Mouse (Mus musculus) liver, embryonic 14.5 days (tissue): ENCODE data around the gene Casp3.

Experiments
- CTCF ChIP-seq: IDR thresholded peaks from 2 replicates; pipeline ENCODE4 v1.5.1; 2016; ENCODE audit warnings: antibody characterized with exemption, low read depth, control low read depth
- EP300 ChIP-seq: IDR thresholded peaks from 2 replicates; pipeline ENCODE4 v1.6.1; 2016; ENCODE audit warnings: antibody characterized with exemption, low read depth

DNA sequence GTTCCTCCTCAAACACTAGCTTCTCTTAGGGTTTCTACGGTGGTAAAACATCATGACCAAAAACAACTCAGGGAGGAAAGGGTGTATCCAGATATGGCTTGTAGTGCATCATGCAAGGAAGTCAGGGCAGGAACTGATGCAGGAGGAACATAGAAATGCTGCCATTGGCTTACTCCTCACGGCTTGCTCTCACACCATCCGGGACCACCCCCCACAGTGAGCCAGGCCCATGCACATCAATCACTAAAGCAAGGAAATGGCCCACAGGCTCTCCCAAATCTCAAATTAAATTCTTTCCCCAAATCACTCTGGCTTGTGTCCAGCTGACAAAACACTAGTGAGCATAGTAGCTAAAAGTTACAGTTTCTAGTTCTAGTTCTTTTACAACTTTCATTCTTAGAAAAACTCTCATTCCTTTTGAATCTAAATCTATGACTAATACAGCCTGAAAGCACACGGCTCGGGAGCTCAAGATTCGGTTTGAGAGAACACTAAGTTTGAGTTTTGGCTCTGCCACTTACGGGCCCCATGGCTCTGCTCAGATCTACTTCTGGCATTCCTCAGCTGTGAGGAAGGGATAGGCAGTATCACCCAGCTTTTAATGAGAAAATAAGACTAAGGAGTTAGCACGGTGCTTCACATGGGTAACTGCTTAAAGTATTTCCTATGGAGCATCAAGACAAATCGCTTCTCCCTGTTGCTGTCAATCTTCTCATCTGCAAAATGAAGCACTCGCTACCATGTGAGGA, 16.0 kb upstream of the Casp3 start:
- TF ChIP-seq EP300 (no peak), CTCF (no peak)
